Mouse (Mus musculus): Measurements from ENCODE around the gene Cpm. TPM values are rescaled to one million over a fixed set of nuclear protein-coding genes. Genes with fewer than 3 reads are reported as not detected.

The Cpm gene
- polyA plus RNA-seq, 1 experiment from 2014 or later = 3.1 TPM

DNA sequence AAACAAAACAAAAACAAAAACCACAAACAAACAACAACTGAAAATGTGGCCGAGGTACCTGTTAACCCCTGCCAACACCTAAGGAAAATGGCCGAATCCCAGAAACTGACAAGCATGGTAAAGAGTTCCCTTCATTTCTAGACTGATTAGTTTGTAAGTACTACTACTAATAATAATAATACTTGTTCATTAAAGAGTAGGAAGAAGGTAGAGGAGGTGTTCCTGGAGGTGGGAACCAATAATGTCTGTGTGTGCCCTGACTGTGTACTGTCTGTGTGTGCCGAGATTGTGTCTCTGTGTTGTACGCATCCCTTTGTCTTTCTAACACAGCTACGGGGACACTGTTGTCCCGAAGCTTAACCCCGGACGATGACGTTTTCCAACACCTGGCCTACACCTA is 42.0 kb downstream of the Cpm start:
- H3K9me3 ChIP-seq = no peaks in the 10 kb centered on the region
- no peak for ATAC-seq (ENCODE audit: low FRiP score)
- H3K9ac ChIP-seq = no peak overlapping the region
- 81% methylated on average over 9 of the region's 9 CpGs for WGBS
- H3K4me2 ChIP-seq = no peak overlapping the region
- H3K27me3 ChIP-seq = peaks cover 3% of the 10 kb centered on the region; the same call in 1 of the 2 replicates
- no peaks in the 10 kb centered on the region for H3K36me3 ChIP-seq
- peaks cover 13% of the 10 kb centered on the region for H3K4me1 ChIP-seq (replicated peaks)
- H3K27ac ChIP-seq = no peak overlapping the region
- no peak overlapping the region for H3K4me3 ChIP-seq

DNA sequence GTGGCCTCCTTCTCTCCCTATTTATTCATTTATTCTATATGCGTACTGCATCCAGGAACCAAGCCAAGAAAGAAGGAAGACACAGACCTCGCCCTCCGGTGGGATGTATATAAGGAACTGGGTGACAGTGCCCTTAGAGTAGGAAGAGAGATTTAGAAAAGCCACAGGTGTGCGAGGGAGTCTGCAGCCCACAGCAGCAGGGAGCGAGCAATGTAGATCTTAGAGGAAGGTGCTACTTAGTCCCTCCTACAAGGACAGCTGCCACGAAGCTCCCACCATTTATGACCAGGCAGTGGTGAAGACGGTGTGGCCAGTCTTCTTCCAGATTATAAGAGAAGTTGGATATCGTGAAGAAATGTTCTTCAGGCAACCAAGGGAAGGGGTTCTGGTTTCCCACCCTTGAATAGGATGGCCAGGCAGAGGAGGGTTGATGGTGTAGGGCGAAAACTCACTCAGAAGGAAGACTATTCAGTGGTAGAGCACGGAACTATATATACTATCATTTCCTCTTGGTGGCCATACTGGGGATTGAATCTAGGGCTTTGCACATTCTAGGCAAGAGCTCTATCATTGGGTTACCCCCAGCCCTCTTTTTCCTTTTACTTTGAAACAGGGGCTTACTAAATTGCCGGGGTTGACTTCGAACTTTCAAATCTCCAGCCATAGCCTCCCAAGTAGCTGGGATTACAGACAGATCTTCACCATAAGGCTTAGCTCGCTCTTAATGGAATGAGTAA is 42.8 kb downstream of the Cpm start:
- H3K9me3 ChIP-seq = no peaks in the 10 kb centered on the region
- no peak overlapping the region for H3K9ac ChIP-seq
- H3K4me2 ChIP-seq = no peak overlapping the region
- H3K4me1 ChIP-seq (replicated peaks) = peaks cover 15% of the 10 kb centered on the region
- H3K4me3 ChIP-seq = no peak overlapping the region
- H3K27me3 ChIP-seq = peaks cover 3% of the 10 kb centered on the region; the same call in 1 of the 2 replicates
- no peak overlapping the region for H3K27ac ChIP-seq
- H3K36me3 ChIP-seq = no peaks in the 10 kb centered on the region
- WGBS = 87% methylated on average over 13 of the region's 13 CpGs
- no peak for ATAC-seq (ENCODE audit: low FRiP score)

DNA sequence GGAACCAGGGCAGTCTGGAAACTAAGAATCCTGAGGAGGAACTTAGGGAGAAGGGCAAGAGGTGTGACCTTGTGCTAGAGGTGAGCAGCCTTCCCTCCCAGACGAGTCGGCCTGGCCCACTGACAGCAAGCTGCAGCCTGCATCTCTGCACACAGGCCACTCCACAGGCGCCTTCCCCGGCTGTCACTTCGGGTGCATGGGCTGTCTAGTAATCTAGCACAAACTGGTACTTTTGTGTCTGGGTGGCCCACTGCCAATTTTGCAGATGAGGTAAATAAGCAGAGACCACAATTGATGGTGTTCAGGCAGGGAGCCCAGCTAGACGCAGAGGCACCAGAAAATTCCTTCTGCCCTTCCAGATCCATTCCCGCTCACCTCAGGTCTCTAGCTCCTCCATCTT is 43.4 kb downstream of the Cpm start:
- peaks cover 15% of the 10 kb centered on the region for H3K4me1 ChIP-seq (replicated peaks)
- H3K9me3 ChIP-seq = no peaks in the 10 kb centered on the region
- WGBS = 54% methylated on average over 7 of the region's 7 CpGs
- H3K9ac ChIP-seq = no peak overlapping the region
- no peak overlapping the region for H3K4me2 ChIP-seq
- no peak overlapping the region for H3K4me3 ChIP-seq
- no peak for ATAC-seq (ENCODE audit: low FRiP score)
- no peaks in the 10 kb centered on the region for H3K36me3 ChIP-seq
- H3K27ac ChIP-seq = no peak overlapping the region
- peaks cover 3% of the 10 kb centered on the region; the same call in 1 of the 2 replicates for H3K27me3 ChIP-seq

DNA sequence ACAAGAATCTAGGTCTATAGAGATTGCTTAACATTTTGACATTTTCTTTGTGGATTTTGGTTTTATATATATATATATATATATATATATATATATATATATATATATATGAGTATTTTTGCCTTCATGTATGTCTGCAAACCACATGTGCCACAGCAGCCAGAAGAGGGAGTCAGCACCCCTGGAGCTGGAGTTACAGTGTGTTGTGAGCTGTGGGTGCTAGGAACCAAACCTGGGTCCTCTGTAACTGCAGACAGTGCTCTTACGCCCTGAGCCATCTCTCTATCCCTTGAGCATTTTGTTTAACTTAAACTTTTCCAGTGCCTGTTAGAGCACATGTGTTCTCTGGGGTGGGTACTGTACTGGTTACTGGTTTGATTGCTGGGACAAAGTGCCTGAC is 44.6 kb downstream of the Cpm start:
- H3K9ac ChIP-seq = no peak overlapping the region
- H3K9me3 ChIP-seq = no peaks in the 10 kb centered on the region
- H3K4me3 ChIP-seq = no peak overlapping the region
- WGBS = 86% methylated on average over 1 of the region's 1 CpGs
- no peak overlapping the region for H3K27ac ChIP-seq
- H3K36me3 ChIP-seq = no peaks in the 10 kb centered on the region
- peaks cover 15% of the 10 kb centered on the region for H3K4me1 ChIP-seq (replicated peaks)
- no peak overlapping the region for H3K4me2 ChIP-seq
- no peak for ATAC-seq (ENCODE audit: low FRiP score)
- H3K27me3 ChIP-seq = peaks cover 3% of the 10 kb centered on the region; the same call in 1 of the 2 replicates

GRCm38 (mm10) chr10:117674359-117675019 is 45.2 kb downstream of the Cpm start:
- H3K9me3 ChIP-seq = no peaks in the 10 kb centered on the region
- H3K4me2 ChIP-seq = no peak overlapping the region
- H3K27ac ChIP-seq = no peak overlapping the region
- WGBS = 76% methylated on average over 3 of the region's 3 CpGs
- ATAC-seq (ENCODE audit: low FRiP score) = no peak
- H3K4me1 ChIP-seq (replicated peaks) = peaks cover 14% of the 10 kb centered on the region
- H3K4me3 ChIP-seq = no peak overlapping the region
- no peaks in the 10 kb centered on the region for H3K36me3 ChIP-seq
- H3K9ac ChIP-seq = no peak overlapping the region
- peaks cover 3% of the 10 kb centered on the region; the same call in 1 of the 2 replicates for H3K27me3 ChIP-seq

GRCm38 (mm10) chr10:117675096-117676035 is 46.1 kb downstream of the Cpm start:
- 34% methylated on average over 20 of the region's 20 CpGs for WGBS
- Histone ChIP-seq H3K27ac (peak overlapping the region; percentile 84), H3K4me3 (peak overlapping the region; percentile 35), H3K9ac (peak overlapping the region; percentile 68), H3K4me1 (replicated peaks) (peaks cover 12% of the 10 kb centered on the region), H3K27me3 (peaks cover 3% of the 10 kb centered on the region; the same call in 1 of the 2 replicates), H3K36me3 (no peaks in the 10 kb centered on the region), H3K4me2 (peak overlapping the region; percentile 65), H3K9me3 (no peaks in the 10 kb centered on the region)
- ATAC-seq (ENCODE audit: low FRiP score) = peak; percentile 69

DNA sequence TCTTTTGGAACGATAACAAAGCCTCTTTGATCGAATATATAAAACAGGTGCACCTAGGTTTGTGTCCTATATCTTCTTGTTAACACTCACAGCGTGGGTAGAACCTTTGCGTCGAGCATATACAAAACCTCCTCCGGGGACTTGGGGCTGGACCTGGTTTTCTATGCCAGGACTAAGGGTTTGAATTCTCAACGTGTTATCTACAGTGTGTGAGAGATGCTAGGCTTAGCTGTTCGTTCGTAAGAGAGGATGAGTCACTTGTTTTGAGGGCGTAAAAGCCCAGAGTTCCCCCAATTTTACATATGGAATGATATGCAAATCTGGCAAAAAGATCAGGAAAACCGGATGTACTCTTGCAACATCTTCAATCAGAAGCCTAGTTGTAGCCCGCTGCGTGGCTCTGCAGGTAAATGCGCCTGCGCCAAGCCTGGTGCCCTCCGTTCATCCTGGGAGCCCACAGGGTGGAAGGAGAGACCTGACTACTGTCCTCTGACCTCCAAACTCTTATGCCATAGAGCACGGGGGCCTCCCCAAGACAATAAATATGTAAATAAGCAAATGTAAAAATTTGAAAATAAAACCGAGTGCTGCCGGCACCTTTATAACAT is 46.8 kb downstream of the Cpm start:
- no peaks in the 10 kb centered on the region for H3K36me3 ChIP-seq
- H3K4me3 ChIP-seq = peak overlapping the region; percentile 35
- ATAC-seq (ENCODE audit: low FRiP score) = peak; percentile 62
- peak overlapping the region; percentile 68 for H3K9ac ChIP-seq
- H3K27ac ChIP-seq = peak overlapping the region; percentile 84
- no peaks in the 10 kb centered on the region for H3K9me3 ChIP-seq
- peak overlapping the region; percentile 65 for H3K4me2 ChIP-seq
- 31% methylated on average over 19 of the region's 19 CpGs for WGBS
- peaks cover 3% of the 10 kb centered on the region; the same call in 1 of the 2 replicates for H3K27me3 ChIP-seq
- H3K4me1 ChIP-seq (replicated peaks) = peaks cover 12% of the 10 kb centered on the region

- 25% methylated on average over 17 of the region's 17 CpGs for WGBS
Measured at GRCm38 (mm10) chr10:117676644-117677313, 47.5 kb downstream of the Cpm start.

GRCm38 (mm10) chr10:117677494-117678236 is 48.4 kb downstream of the Cpm start:
- no peak for ATAC-seq (ENCODE audit: low FRiP score)
- Histone ChIP-seq H3K27ac (no peak overlapping the region), H3K4me3 (no peak overlapping the region), H3K4me2 (no peak overlapping the region), H3K27me3 (peaks cover 3% of the 10 kb centered on the region; the same call in 1 of the 2 replicates), H3K9ac (no peak overlapping the region), H3K9me3 (no peaks in the 10 kb centered on the region), H3K4me1 (replicated peaks) (peaks cover 12% of the 10 kb centered on the region), H3K36me3 (no peaks in the 10 kb centered on the region)
- WGBS = 79% methylated on average over 13 of the region's 13 CpGs

More at GRCm38 (mm10) chr10:117676644-117677313, 47.5 kb downstream of the Cpm start:
- Histone ChIP-seq H3K27ac (peak overlapping the region; percentile 84), H3K4me1 (replicated peaks) (peaks cover 12% of the 10 kb centered on the region), H3K4me2 (peak overlapping the region; percentile 65), H3K9ac (peak overlapping the region; percentile 68), H3K36me3 (no peaks in the 10 kb centered on the region), H3K9me3 (no peaks in the 10 kb centered on the region), H3K27me3 (peaks cover 3% of the 10 kb centered on the region; the same call in 1 of the 2 replicates), H3K4me3 (peak overlapping the region; percentile 35)
- ATAC-seq (ENCODE audit: low FRiP score) = no peak

GRCm38 (mm10) chr10:117678357-117678756 is 49.1 kb downstream of the Cpm start:
- Histone ChIP-seq H3K4me2 (no peak overlapping the region), H3K27me3 (peaks cover 3% of the 10 kb centered on the region; the same call in 1 of the 2 replicates), H3K4me3 (no peak overlapping the region), H3K9ac (0 out of 2 replicates have a peak overlapping the region, but pooled peaks have one; percentile 10), H3K4me1 (replicated peaks) (peaks cover 12% of the 10 kb centered on the region), H3K27ac (no peak overlapping the region), H3K36me3 (no peaks in the 10 kb centered on the region; the same call in 1 of the 2 replicates), H3K9me3 (no peaks in the 10 kb centered on the region)
- ATAC-seq (ENCODE audit: low FRiP score) = no peak
- 83% methylated on average over 5 of the region's 5 CpGs for WGBS
